Mouse (Mus musculus) NIH3T3 (cell line): ENCODE measurements at regions not wholly inside any gene's neighbourhood (a gene's known extent, or its start where the extent isn't known, plus 50 kb on each side); places are given as distances from the start of the nearest gene placed in this dataset.
"Not testable (repeated sequence)": the region's sequence is repeated elsewhere in the genome, so short reads cannot be mapped to it uniquely, and the experiment has no call there.

Experiments used
- DNase-seq: peaks from one replicate; pipeline ENCODE4 v3.0.0-alpha.2; 2012; ENCODE audit warnings: low read depth

- not testable (repeated sequence) for DNase-seq
Observed at GRCm38 (mm10) chr7:93254287-93254686, 174.6 kb downstream of the Fam181b start.

GRCm38 (mm10) chr7:93285748-93286147 lies 206.1 kb downstream of the Fam181b start:
- no peak for DNase-seq

- no peak for DNase-seq
Observed at GRCm38 (mm10) chr7:93291457-93291856, 211.8 kb downstream of the Fam181b start.

GRCm38 (mm10) chr7:93291945-93292696 lies 212.5 kb downstream of the Fam181b start:
- DNase-seq: no peak

- DNase-seq: no peak
Observed at GRCm38 (mm10) chr7:93312731-93313130, 233.1 kb downstream of the Fam181b start.

- DNase-seq: no peak
Observed at GRCm38 (mm10) chr7:93331351-93331750, 251.7 kb downstream of the Fam181b start.

- no peak for DNase-seq
Observed at GRCm38 (mm10) chr7:93332203-93332602, 252.5 kb downstream of the Fam181b start.

GRCm38 (mm10) chr7:93336420-93336819 lies 256.8 kb downstream of the Fam181b start:
- DNase-seq: peak; percentile 78
